Mouse (Mus musculus) myocyte (in vitro differentiated cells): ENCODE results near the gene Smyd5. TPM values are rescaled to one million over a fixed set of nuclear protein-coding genes. Genes with fewer than 3 reads are reported as not detected.

Experiments used
- H3K27me3 ChIP-seq: one replicate; pipeline ENCODE4 v1.6.1; 2011; ENCODE audit not compliant: control insufficient read depth, insufficient read depth, insufficient read length
- H3K36me3 ChIP-seq: one replicate; pipeline ENCODE4 v1.6.1; 2011; ENCODE audit not compliant: control insufficient read depth, insufficient read depth
- H3K4me2 ChIP-seq: one replicate; pipeline ENCODE4 v1.6.1; 2011; ENCODE audit warnings: low read depth, control low read depth
- H3K4me3 ChIP-seq: one replicate; pipeline ENCODE4 v1.5.1; 2011; ENCODE audit warnings: mild to moderate bottlenecking, control low read depth, moderate library complexity
- H3K79me2 ChIP-seq: one replicate; pipeline ENCODE4 v1.6.1; 2011; ENCODE audit not compliant: control insufficient read depth, insufficient read depth
- H3ac ChIP-seq: one replicate; pipeline ENCODE4 v1.6.1; 2011; ENCODE audit not compliant: control insufficient read depth, insufficient read length
- CEBPB ChIP-seq: IDR thresholded peaks from 2 replicates; pipeline ENCODE4 v1.6.1; 2011; ENCODE audit warnings: mild to moderate bottlenecking, moderate library complexity; ENCODE audit not compliant: poor library complexity, insufficient read depth, severe bottlenecking
- E2F4 ChIP-seq: IDR thresholded peaks from one replicate; pipeline ENCODE4 v1.6.1; 2011; ENCODE audit warnings: mild to moderate bottlenecking, control low read depth, moderate library complexity; ENCODE audit not compliant: insufficient read depth
- MAX ChIP-seq: IDR thresholded peaks from one replicate; pipeline ENCODE4 v1.6.1; 2011; ENCODE audit warnings: low read depth, mild to moderate bottlenecking, control low read depth
- MYOD1 ChIP-seq, 3 experiments: IDR thresholded peaks; one replicate each; pipeline ENCODE4 v1.6.1; 2011; ENCODE audit warnings: control low read depth in 2 of 3, low read depth in 2 of 3, mild to moderate bottlenecking in 2 of 3, moderate library complexity in 1 of 3; ENCODE audit not compliant: insufficient read length in 2 of 3, control insufficient read depth in 1 of 3
- MYOG ChIP-seq, 3 experiments: IDR thresholded peaks; one replicate each; pipeline ENCODE4 v1.6.1; 2011; ENCODE audit warnings: control low read depth in 2 of 3, low read depth in 2 of 3, mild to moderate bottlenecking in 2 of 3; ENCODE audit not compliant: insufficient read length in 2 of 3, control insufficient read depth in 1 of 3, insufficient read depth in 1 of 3
- POLR2A ChIP-seq: IDR thresholded peaks from one replicate; pipeline ENCODE4 v1.6.1; 2011; ENCODE audit warnings: low read depth, mild to moderate bottlenecking, control low read depth, moderate library complexity; ENCODE audit not compliant: insufficient read length
- POLR2AphosphoS2 ChIP-seq: IDR thresholded peaks from one replicate; pipeline ENCODE4 v1.6.1; 2011; ENCODE audit warnings: low read depth, control low read depth; ENCODE audit not compliant: insufficient read length
- REST ChIP-seq: IDR thresholded peaks from one replicate; pipeline ENCODE4 v1.6.1; 2011; ENCODE audit warnings: mild to moderate bottlenecking, control low read depth, moderate library complexity; ENCODE audit not compliant: insufficient read depth, insufficient read length
- SRF ChIP-seq: IDR thresholded peaks from one replicate; pipeline ENCODE4 v1.6.1; 2011; ENCODE audit warnings: low read depth; ENCODE audit not compliant: control insufficient read depth, insufficient read length
- TCF12 ChIP-seq: IDR thresholded peaks from one replicate; pipeline ENCODE4 v1.6.1; 2011; ENCODE audit warnings: mild to moderate bottlenecking, control low read depth; ENCODE audit not compliant: poor library complexity, insufficient read depth, severe bottlenecking
- TCF3 ChIP-seq: IDR thresholded peaks from one replicate; pipeline ENCODE4 v1.6.1; 2011; ENCODE audit warnings: low read depth, control low read depth; ENCODE audit not compliant: insufficient read length
- USF1 ChIP-seq: IDR thresholded peaks from one replicate; pipeline ENCODE4 v1.6.1; 2011; ENCODE audit warnings: low read depth, mild to moderate bottlenecking, control low read depth, moderate library complexity
- polyA plus RNA-seq: library from polyadenylated mRNA; unstranded; fragments of >200 nt; fragmentation: generic; extraction: Trizol; gene quantifications from one replicate; pipeline ENCODE4 v1.2.1, GENCODE M21; 2012; ENCODE audit warnings: missing spikeins

The Smyd5 gene
- polyA plus RNA-seq, 1 experiment, result 34.6 TPM

DNA sequence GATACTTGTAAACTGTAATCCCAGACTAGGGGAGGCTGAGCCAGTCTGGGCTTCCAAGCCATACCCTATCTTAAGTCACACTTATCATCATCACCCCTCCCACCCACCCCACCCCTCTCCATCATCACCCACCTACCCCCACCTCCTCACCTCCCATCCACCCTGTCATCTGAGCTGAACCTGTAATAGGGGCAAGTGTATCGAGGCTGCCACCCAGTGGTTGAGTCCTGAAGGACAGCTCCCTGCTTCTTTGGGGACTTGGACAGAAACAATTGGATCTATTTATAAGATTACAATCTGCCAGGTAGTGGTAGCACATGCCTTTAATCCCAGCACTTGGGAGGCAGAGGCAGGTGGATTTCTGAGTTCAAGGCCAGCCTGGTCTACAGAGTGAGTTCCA, 34.6 kb upstream of the Smyd5 start:
- Histone ChIP-seq H3K4me3 (no peak overlapping the region), H3K27me3 (peaks cover 29% of the 10 kb centered on the region), H3K36me3 (no peaks in the 10 kb centered on the region), H3K4me2 (no peak overlapping the region), H3K79me2 (no peaks in the 10 kb centered on the region), H3ac (no peak overlapping the region)
- TF ChIP-seq USF1 (no peak), SRF (no peak), MYOG (IDR thresholded peaks at IDR 0.05; ENCODE audit: control insufficient read depth in 1 of 3, insufficient read depth in 1 of 3, insufficient read length in 2 of 3, low read depth in 2 of 3) (no peak), POLR2A (no peak), CEBPB (no peak), MYOD1 (IDR thresholded peaks at IDR 0.05; ENCODE audit: control insufficient read depth in 1 of 3, insufficient read length in 2 of 3, low read depth in 2 of 3) (no peak), TCF12 (no peak), POLR2AphosphoS2 (no peak), MAX (no peak), E2F4 (no peak), REST (no peak), TCF3 (no peak)

DNA sequence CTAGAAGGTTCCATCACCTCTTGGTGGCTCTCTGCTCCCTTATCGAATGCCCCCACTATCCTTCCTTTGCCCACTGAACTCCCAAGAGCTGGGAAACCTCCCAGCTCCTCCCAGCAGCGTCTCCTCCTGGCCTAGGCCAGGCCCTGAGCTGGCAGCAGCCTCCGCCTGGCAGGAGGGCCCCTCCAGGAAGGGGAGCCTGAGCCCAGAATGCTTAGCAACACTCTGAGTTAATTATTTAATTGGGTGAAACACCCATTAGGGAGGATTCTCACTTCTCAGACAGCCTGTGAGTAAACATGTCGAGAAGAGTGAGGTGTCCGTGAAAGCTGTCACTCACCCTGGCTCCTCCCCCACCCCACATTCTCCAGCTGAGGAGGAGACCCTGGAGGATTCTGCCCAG, 32.1 kb upstream of the Smyd5 start:
- Histone ChIP-seq H3K36me3 (no peaks in the 10 kb centered on the region), H3K27me3 (peaks cover 24% of the 10 kb centered on the region), H3ac (no peak overlapping the region), H3K79me2 (no peaks in the 10 kb centered on the region), H3K4me2 (no peak overlapping the region), H3K4me3 (no peak overlapping the region)
- TF ChIP-seq MYOD1 (IDR thresholded peaks at IDR 0.05; ENCODE audit: control insufficient read depth in 1 of 3, insufficient read length in 2 of 3, low read depth in 2 of 3) (no peak), SRF (no peak)

DNA sequence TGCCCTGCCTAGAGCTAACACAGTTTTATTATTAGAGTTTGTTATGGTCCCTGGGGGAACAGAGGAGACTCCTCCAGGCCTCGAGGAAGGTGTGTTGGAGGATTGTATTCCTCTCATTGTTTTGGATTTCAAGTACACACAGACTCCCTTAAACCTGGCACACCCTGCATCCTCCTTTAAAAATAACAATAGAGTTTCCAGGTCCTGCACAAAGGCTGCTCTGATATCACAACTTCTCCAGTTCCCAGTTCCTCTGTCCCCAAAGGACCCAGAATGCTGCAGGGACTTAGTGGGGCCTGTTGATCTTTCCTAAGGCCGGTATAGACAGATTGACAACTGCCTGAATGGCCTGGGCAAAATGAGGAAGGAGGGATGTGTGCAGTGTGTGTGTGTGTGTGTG, 29.2 kb upstream of the Smyd5 start:
- Histone ChIP-seq H3K79me2 (no peaks in the 10 kb centered on the region), H3K36me3 (no peaks in the 10 kb centered on the region), H3K4me3 (no peak overlapping the region), H3K27me3 (peaks cover 48% of the 10 kb centered on the region), H3K4me2 (no peak overlapping the region), H3ac (no peak overlapping the region)
- TF ChIP-seq SRF (no peak), E2F4 (no peak), TCF12 (no peak), REST (no peak), POLR2AphosphoS2 (no peak), CEBPB (no peak), USF1 (no peak), POLR2A (no peak), MAX (no peak), MYOG (IDR thresholded peaks at IDR 0.05; ENCODE audit: control insufficient read depth in 1 of 3, insufficient read depth in 1 of 3, insufficient read length in 2 of 3, low read depth in 2 of 3) (no peak), TCF3 (no peak), MYOD1 (IDR thresholded peaks at IDR 0.05; ENCODE audit: control insufficient read depth in 1 of 3, insufficient read length in 2 of 3, low read depth in 2 of 3) (no peak)

DNA sequence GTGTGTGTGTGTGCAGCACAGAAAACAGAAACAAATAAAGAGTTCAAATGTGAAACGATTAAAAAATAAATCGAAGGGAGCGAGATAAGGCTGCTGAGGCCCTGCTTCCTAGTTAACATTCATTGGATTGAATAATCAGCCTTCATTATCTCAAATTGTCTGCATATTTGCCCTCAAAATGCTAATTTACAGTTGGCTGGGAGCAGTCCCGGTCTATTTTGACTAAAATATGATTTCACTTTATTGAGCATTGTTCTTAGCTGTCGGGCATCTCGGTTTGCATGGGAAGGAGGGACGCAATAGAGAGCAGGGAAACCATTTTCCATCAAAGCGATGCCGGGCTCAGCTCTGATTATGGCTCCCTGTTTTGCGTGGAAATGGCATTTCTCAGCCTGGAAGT, 28.8 kb upstream of the Smyd5 start:
- Histone ChIP-seq H3K4me2 (no peak overlapping the region), H3K36me3 (no peaks in the 10 kb centered on the region), H3K79me2 (no peaks in the 10 kb centered on the region), H3K4me3 (no peak overlapping the region), H3ac (no peak overlapping the region), H3K27me3 (peaks cover 52% of the 10 kb centered on the region)
- TF ChIP-seq E2F4 (no peak), MYOG (IDR thresholded peaks at IDR 0.05; ENCODE audit: control insufficient read depth in 1 of 3, insufficient read depth in 1 of 3, insufficient read length in 2 of 3, low read depth in 2 of 3) (no peak), MAX (no peak), TCF12 (no peak), REST (no peak), POLR2A (no peak), SRF (no peak), USF1 (no peak), CEBPB (no peak), POLR2AphosphoS2 (no peak), MYOD1 (IDR thresholded peaks at IDR 0.05; ENCODE audit: control insufficient read depth in 1 of 3, insufficient read length in 2 of 3, low read depth in 2 of 3) (no peak), TCF3 (no peak)

DNA sequence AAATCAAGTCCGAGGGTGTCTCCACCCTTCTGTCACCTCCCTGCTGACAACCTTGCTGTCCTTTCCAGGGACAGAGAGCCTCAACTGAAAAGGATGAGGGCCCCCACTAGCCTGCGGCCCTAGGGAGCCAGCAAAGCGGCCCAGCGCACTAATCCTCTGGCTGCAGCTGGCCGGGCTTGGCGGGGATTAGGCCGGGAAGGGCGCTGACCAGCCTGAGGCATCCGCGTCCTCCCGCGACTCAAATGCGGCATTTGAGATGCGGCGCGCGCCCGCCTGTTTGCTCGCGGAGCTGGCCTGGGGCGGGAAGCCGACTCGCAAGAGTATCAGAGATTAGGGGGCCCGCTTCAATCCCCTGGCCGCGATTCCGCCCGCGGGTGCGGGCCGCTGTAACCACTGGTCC, 22.8 kb upstream of the Smyd5 start:
- H3K36me3 ChIP-seq, result no peaks in the 10 kb centered on the region
- H3K4me3 ChIP-seq, result no peak overlapping the region
- H3K79me2 ChIP-seq, result no peaks in the 10 kb centered on the region
- no peak overlapping the region for H3K4me2 ChIP-seq
- H3ac ChIP-seq, result no peak overlapping the region
- H3K27me3 ChIP-seq, result peaks cover 71% of the 10 kb centered on the region
- no peak for TF ChIP-seq REST
- TF ChIP-seq USF1, result no peak
- TF ChIP-seq POLR2A, result no peak
- no peak for TF ChIP-seq TCF3
